Mouse (Mus musculus) heart, postnatal 0 days (tissue): Measurements from ENCODE around the gene Cyp3a11. TPM values are rescaled to one million over a fixed set of nuclear protein-coding genes. Genes with fewer than 3 reads are reported as not detected.
"Not testable (repeated sequence)": the region's sequence is repeated elsewhere in the genome, so short reads cannot be mapped to it uniquely, and the experiment has no call there.

Experiments
- ATAC-seq: fragments of 200-750 bp; cut with Nextera tagmentation; 2 replicates; pipeline ENCODE4 v1.8.0; 2017; ENCODE audit warnings: low read depth, moderate number of reproducible peaks, moderate library complexity; ENCODE audit not compliant: insufficient read depth
- DNase-seq: peaks from one replicate; pipeline ENCODE4 v3.0.0-alpha.2; 2016; ENCODE audit warnings: low spot score
- H3K27ac ChIP-seq: fragments of 300-500 bp; sonication (generic); 2 replicates; pipeline ENCODE4 v1.5.1; 2014; ENCODE audit warnings: low read depth, mild to moderate bottlenecking
- H3K27me3 ChIP-seq: fragments of 300-500 bp; sonication (generic); 2 replicates; pipeline ENCODE4 v1.6.1; 2014; ENCODE audit warnings: low read length, mixed read lengths; ENCODE audit not compliant: control insufficient read depth, insufficient read depth
- H3K36me3 ChIP-seq: fragments of 300-500 bp; sonication (generic); replicated peaks from 2 replicates; pipeline ENCODE4 v1.6.1; 2014; ENCODE audit warnings: low read length, mixed read lengths; ENCODE audit not compliant: control insufficient read depth, insufficient read depth
- H3K4me1 ChIP-seq: fragments of 300-500 bp; sonication (generic); 2 replicates; pipeline ENCODE4 v1.6.1; 2014; ENCODE audit warnings: antibody characterized with exemption; ENCODE audit not compliant: control insufficient read depth, insufficient read depth
- H3K4me2 ChIP-seq: fragments of 300-500 bp; sonication (generic); 2 replicates; pipeline ENCODE4 v1.6.1; 2014; ENCODE audit warnings: low read depth, mild to moderate bottlenecking, low read length, moderate library complexity
- H3K4me3 ChIP-seq: fragments of 300-500 bp; sonication (generic); 2 replicates; pipeline ENCODE4 v1.5.1; 2014; ENCODE audit warnings: low read depth, low read length
- H3K9ac ChIP-seq: fragments of 300-500 bp; sonication (generic); replicated peaks from 2 replicates; pipeline ENCODE4 v1.6.1; 2014; ENCODE audit warnings: low read depth, low read length, mixed read lengths
- H3K9me3 ChIP-seq: fragments of 300-500 bp; sonication (generic); replicated peaks from 2 replicates; pipeline ENCODE4 v1.6.1; 2016; ENCODE audit warnings: low read length; ENCODE audit not compliant: control insufficient read depth
- CTCF ChIP-seq: IDR thresholded peaks from 2 replicates; pipeline ENCODE4 v1.5.1; 2016; ENCODE audit warnings: antibody characterized with exemption, control low read depth, low read depth
- EP300 ChIP-seq: IDR thresholded peaks from 2 replicates; pipeline ENCODE4 v1.6.1; 2016; ENCODE audit warnings: antibody characterized with exemption, low read depth
- WGBS: fragments of 180-500 bp; shearing (Covaris S2); extraction: QIAGEN DNeasy Blood & Tissue Kit; methylation state at CpG from one replicate; pipeline ENCODE4 v1.1.7; 2014; 5-methylcytosine and 5-hydroxymethylcytosine counted together
- polyA plus RNA-seq: library from polyadenylated mRNA; unstranded; fragments of >200 nt; fragmentation: Nextera tagmentation; extraction: Ambion mirVana; gene quantifications from 2 replicates; pipeline ENCODE4 v1.2.1, GENCODE M21; 2015
- total RNA-seq: library from RNA; depleted of rRNA; stranded (reverse); fragments of >200 nt; gene quantifications from 2 replicates; pipeline ENCODE4 v1.2.3, GENCODE M21; 2014; ENCODE audit warnings: low replicate concordance; rRNA removed

The Cyp3a11 gene
- total and polyA plus RNA-seq, 2 experiments from 2014 or later = not detected

DNA sequence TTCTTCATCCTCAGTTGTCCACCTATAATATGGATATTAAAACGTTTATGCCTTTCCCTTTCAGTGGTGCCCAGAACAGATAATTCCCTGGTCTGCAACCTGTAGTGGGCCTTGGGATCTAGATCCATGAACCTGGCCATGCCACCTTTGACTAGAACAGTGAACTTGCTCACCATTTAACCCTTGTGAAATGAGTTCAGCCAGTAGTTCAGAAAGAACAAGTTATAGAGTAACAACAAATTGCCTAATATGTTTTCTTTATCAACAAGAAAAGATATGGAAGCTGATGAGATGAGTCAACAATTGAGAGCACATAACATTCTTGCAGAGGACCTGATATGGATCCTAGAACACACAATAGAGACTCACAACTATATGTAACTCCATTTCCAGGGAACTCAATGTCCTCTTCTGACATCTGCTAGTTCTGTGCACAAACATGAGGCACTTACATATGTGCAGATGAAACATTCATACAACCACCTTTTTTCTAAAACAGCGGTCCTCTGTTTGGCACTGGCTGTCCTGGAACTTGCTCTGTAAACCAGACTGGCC lies 20.7 kb upstream of the Cyp3a11 start:
- Histone ChIP-seq H3K27me3 (no peaks in the 10 kb centered on the region), H3K4me3 (no peak overlapping the region), H3K9me3 (peaks cover 16% of the 10 kb centered on the region; the same call in 1 of the 2 replicates), H3K9ac (no peak overlapping the region), H3K4me2 (no peak overlapping the region), H3K36me3 (no peaks in the 10 kb centered on the region), H3K4me1 (no peaks in the 10 kb centered on the region), H3K27ac (no peak overlapping the region)
- DNase-seq (no peak), ATAC-seq (no peak)
- WGBS = 34% methylated on average over 2 of the region's 2 CpGs
- no peak for TF ChIP-seq CTCF

DNA sequence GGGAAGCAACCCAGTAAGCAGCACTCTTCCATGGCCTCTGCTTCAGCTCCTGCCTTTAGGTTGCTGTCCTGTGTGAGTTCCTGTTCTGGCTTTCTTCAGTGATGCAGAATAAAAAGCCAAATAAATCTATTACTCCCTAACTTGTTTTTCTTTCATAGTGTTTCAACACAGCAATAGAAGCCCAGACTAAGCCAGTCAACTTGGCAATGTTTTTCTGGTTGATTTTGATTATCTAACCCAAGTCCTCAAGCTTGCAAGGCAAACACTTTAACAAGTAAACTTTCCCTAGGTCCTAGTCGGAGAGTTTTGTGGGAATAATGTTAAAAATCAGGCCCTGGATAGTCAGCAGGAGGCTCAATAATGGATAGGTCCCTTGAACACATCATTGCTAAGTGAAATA lies 17.5 kb upstream of the Cyp3a11 start:
- Histone ChIP-seq H3K9ac (no peak overlapping the region), H3K4me3 (no peak overlapping the region), H3K27ac (no peak overlapping the region), H3K27me3 (no peaks in the 10 kb centered on the region), H3K36me3 (no peaks in the 10 kb centered on the region), H3K4me1 (no peaks in the 10 kb centered on the region), H3K9me3 (peaks cover 10% of the 10 kb centered on the region; the same call in 1 of the 2 replicates), H3K4me2 (no peak overlapping the region)
- no peak for DNase-seq
- 45% methylated on average over 1 of the region's 1 CpGs for WGBS
- no peak for TF ChIP-seq CTCF
- no peak for TF ChIP-seq EP300
- ATAC-seq = no peak

- DNase-seq = no peak
- no peak overlapping the region for H3K4me2 ChIP-seq
- H3K27ac ChIP-seq = no peak overlapping the region
- H3K9me3 ChIP-seq = peaks cover 29% of the 10 kb centered on the region
- no peak for TF ChIP-seq CTCF
- TF ChIP-seq EP300 = no peak
- no peaks in the 10 kb centered on the region for H3K27me3 ChIP-seq
- no peak overlapping the region for H3K4me3 ChIP-seq
- no peaks in the 10 kb centered on the region for H3K36me3 ChIP-seq
- no peaks in the 10 kb centered on the region for H3K4me1 ChIP-seq
- H3K9ac ChIP-seq = no peak overlapping the region
- no peak for ATAC-seq
These were observed 1.4 kb upstream of the Cyp3a11 start for GRCm38 (mm10) chr5:145881207-145881606.

GRCm38 (mm10) chr5:145867433-145867832 lies 12.3 kb downstream of the Cyp3a11 start:
- H3K4me1 ChIP-seq, DNase-seq, H3K27ac ChIP-seq, H3K4me2 ChIP-seq, H3K27me3 ChIP-seq, H3K4me3 ChIP-seq, H3K9ac ChIP-seq, H3K36me3 ChIP-seq, ATAC-seq: not testable (repeated sequence)
- 0 out of 2 replicates have a peak, but pooled peaks cover 11% of the 10 kb centered on the region for H3K9me3 ChIP-seq

DNA sequence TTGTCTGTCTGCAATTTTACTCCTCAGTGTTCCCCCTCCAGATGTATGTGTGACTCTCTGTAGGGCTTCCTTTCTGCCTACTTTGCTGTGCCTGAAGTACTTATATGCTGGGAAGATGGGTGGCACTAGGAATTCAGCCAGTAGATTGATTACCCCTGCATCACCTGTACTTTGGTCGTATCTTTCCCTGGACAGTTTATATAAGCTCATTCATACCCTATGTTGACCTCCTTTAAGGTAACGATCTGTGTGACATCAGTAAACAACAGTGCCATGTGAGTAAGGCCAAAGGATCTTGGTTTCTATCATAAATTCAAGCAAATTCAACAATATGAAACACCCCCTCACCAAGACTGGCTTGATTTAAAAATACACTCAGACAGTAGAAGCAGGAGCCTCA lies 74.0 kb downstream of the Cyp3a11 start, which contains the start of gene Cyp3a44:
Gene Cyp3a44, minus strand, starts transcription at position 79 of the 400 bp plus-strand sequence.
- not testable (repeated sequence) for H3K4me2 ChIP-seq, DNase-seq, H3K4me1 ChIP-seq, H3K9me3 ChIP-seq, H3K27ac ChIP-seq, H3K36me3 ChIP-seq, H3K27me3 ChIP-seq, H3K4me3 ChIP-seq, ATAC-seq, H3K9ac ChIP-seq
- 51% methylated on average over 2 of the region's 2 CpGs for WGBS

Other genes starting within 250 kb of the Cyp3a11 start
- not detected in 2 replicates for gene Cyp3a41a, start 159.8 kb downstream of the Cyp3a11 start, total RNA-seq
- not detected in 2 replicates for gene Cyp3a41a, start 159.8 kb downstream of the Cyp3a11 start, polyA plus RNA-seq
- gene Cyp3a44, start 74.1 kb downstream of the Cyp3a11 start, total RNA-seq = not detected in 2 replicates
- not detected in 2 replicates for gene Cyp3a44, start 74.1 kb downstream of the Cyp3a11 start, polyA plus RNA-seq
- not detected in 2 replicates for gene Cyp3a25, start 129.7 kb upstream of the Cyp3a11 start, total RNA-seq
- not detected in 2 replicates for gene Cyp3a25, start 129.7 kb upstream of the Cyp3a11 start, polyA plus RNA-seq
- not detected in 2 replicates for gene Cyp3a59, start 199.3 kb upstream of the Cyp3a11 start, total RNA-seq
- not detected in 2 replicates for gene Cyp3a59, start 199.3 kb upstream of the Cyp3a11 start, polyA plus RNA-seq